Mouse (Mus musculus) heart, postnatal 0 days (tissue): ENCODE results near the gene Mfng.

ENCODE experiments used
- CTCF ChIP-seq: IDR thresholded peaks from 2 replicates; pipeline ENCODE4 v1.5.1; 2016; ENCODE audit warnings: antibody characterized with exemption, control low read depth, low read depth
- EP300 ChIP-seq: IDR thresholded peaks from 2 replicates; pipeline ENCODE4 v1.6.1; 2016; ENCODE audit warnings: antibody characterized with exemption, low read depth

GRCm38 (mm10) chr15:78802776-78803391 is 29.6 kb upstream of the Mfng start, which contains the start of gene Card10:
- TF ChIP-seq CTCF (no peak), EP300 (no peak)
